Mouse (Mus musculus) cerebellum, postnatal 4 days (tissue): ENCODE data around the gene Shisal2a.
A peak's percentile ranks its signal among the peaks of the same experiment; 100 is the strongest.
"Not testable (repeated sequence)": the region's sequence is repeated elsewhere in the genome, so short reads cannot be mapped to it uniquely, and the experiment has no call there.

ENCODE experiments used
- DNase-seq, 2 experiments: peaks; one replicate each; pipeline ENCODE4 v3.0.0; 2022; ENCODE audit warnings: low spot score in 2 of 2, mixed read lengths in 1 of 2

Shisal2a gene

GRCm38 (mm10) chr4:108372166-108372565, 11.0 kb downstream of the Shisal2a start:
- no peak for DNase-seq

- DNase-seq = no peak
Measured at GRCm38 (mm10) chr4:108371421-108371820, 11.7 kb downstream of the Shisal2a start.

- no peak for DNase-seq
Measured at GRCm38 (mm10) chr4:108370409-108370808, 12.7 kb downstream of the Shisal2a start.

GRCm38 (mm10) chr4:108369254-108369653, 13.9 kb downstream of the Shisal2a start:
- no peak for DNase-seq

GRCm38 (mm10) chr4:108364111-108364476, 19.1 kb downstream of the Shisal2a start:
- no peak for DNase-seq

- DNase-seq = no peak
Measured at GRCm38 (mm10) chr4:108363355-108364110, 19.6 kb downstream of the Shisal2a start.

GRCm38 (mm10) chr4:108362321-108363261, 20.6 kb downstream of the Shisal2a start:
- no peak for DNase-seq

- DNase-seq = peak; percentile 65 to 89
Measured at GRCm38 (mm10) chr4:108360136-108361055, 22.8 kb downstream of the Shisal2a start.

GRCm38 (mm10) chr4:108358498-108358897, 24.7 kb downstream of the Shisal2a start:
- no peak for DNase-seq

- DNase-seq = no peak
Measured at GRCm38 (mm10) chr4:108357458-108357857, 25.7 kb downstream of the Shisal2a start.

- not testable (repeated sequence) for DNase-seq
Measured at GRCm38 (mm10) chr4:108353591-108353990, 29.6 kb downstream of the Shisal2a start.

GRCm38 (mm10) chr4:108350819-108351218, 32.3 kb downstream of the Shisal2a start:
- peak in 1 of 2 experiments; percentile 17 for DNase-seq

GRCm38 (mm10) chr4:108349836-108350547, 33.2 kb downstream of the Shisal2a start:
- no peak for DNase-seq

- DNase-seq = no peak
Measured at GRCm38 (mm10) chr4:108349064-108349463, 34.1 kb downstream of the Shisal2a start.

- DNase-seq = no peak
Measured at GRCm38 (mm10) chr4:108348256-108348875, 34.8 kb downstream of the Shisal2a start.

- no peak for DNase-seq
Measured at GRCm38 (mm10) chr4:108347111-108347510, 36.0 kb downstream of the Shisal2a start.

- DNase-seq = no peak
Measured at GRCm38 (mm10) chr4:108345826-108346225, 37.3 kb downstream of the Shisal2a start.

- DNase-seq = no peak
Measured at GRCm38 (mm10) chr4:108344631-108345083, 38.5 kb downstream of the Shisal2a start.

- DNase-seq = peak; percentile 50 to 72
Measured at GRCm38 (mm10) chr4:108339277-108339690, 43.9 kb downstream of the Shisal2a start.

GRCm38 (mm10) chr4:108338811-108339210, 44.3 kb downstream of the Shisal2a start:
- no peak for DNase-seq
